Mouse (Mus musculus) erythroid progenitor cell, adult 5-6 weeks (primary cell): Measurements from ENCODE around the gene Fam71a. TPM values are rescaled to one million over a fixed set of nuclear protein-coding genes. Genes with fewer than 3 reads are reported as not detected.
"Not testable (repeated sequence)": the region's sequence is repeated elsewhere in the genome, so short reads cannot be mapped to it uniquely, and the experiment has no call there.

Experiments used
- ATAC-seq: replicated peaks from 2 replicates; pipeline ENCODE4 v1.8.0; 2016; ENCODE audit warnings: moderate number of reproducible peaks, mild to moderate bottlenecking, moderate TSS enrichment, inconsistent platforms; ENCODE audit not compliant: poor library complexity, low FRiP score, severe bottlenecking
- total RNA-seq, 2 experiments: library from RNA; stranded (forward) in 1 of 2; stranded (reverse) in 1 of 2; fragments of 150-400 nt in 1 of 2; fragments of 186-747, 209-891 nt in 1 of 2; gene quantifications; 2 replicates each; pipeline versions ENCODE4 v1.2.3 to v1.2.4; 2015 to 2017; ENCODE audit warnings: low replicate concordance in 2 of 2

The Fam71a gene
- total RNA-seq, 2 experiments from 2014 or later: not detected

DNA sequence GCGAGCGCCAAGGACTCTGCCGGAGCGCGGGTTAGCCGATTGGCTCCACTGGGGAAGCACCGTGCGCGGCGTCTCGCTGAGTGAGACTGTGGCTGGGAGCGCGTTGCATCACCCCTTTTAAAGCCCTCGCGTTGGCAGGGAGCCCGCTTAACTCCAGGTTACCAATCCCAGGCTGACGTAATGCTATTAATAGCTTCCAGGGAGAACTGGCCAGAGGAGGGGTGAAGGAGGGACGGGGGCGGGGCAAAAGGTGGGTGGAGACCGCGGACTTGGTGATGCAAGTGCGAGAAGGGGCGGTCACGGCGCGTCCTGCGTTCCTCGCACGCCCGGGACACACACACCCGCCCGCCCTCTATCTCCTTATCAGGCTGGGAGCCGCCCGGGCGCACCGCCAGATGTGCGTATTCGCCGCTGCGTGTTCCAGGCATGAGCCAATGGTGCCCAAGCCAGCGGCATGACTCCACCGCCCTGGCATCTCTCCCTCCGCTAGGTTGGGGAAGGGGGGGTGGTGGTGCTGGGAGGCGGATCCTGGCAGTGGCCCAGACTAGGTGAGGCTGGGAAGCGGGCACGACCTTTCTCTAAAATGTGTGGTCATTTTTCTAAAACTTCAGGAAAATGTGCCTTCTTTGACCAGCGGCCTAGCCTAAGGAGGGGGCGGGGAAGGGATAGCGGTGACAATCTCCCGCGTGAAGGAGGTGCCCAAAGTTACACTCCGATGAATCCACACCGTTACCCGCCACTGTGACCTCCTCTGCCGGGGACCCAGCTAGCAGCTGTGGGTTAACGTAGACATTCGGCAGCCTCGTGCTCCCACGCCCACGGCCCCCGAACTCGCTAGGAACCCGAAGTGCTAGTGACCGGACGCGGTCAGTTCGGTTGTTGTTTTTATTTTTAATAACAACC, 18.8 kb upstream of the Fam71a start:
- ATAC-seq: peak; percentile 89

DNA sequence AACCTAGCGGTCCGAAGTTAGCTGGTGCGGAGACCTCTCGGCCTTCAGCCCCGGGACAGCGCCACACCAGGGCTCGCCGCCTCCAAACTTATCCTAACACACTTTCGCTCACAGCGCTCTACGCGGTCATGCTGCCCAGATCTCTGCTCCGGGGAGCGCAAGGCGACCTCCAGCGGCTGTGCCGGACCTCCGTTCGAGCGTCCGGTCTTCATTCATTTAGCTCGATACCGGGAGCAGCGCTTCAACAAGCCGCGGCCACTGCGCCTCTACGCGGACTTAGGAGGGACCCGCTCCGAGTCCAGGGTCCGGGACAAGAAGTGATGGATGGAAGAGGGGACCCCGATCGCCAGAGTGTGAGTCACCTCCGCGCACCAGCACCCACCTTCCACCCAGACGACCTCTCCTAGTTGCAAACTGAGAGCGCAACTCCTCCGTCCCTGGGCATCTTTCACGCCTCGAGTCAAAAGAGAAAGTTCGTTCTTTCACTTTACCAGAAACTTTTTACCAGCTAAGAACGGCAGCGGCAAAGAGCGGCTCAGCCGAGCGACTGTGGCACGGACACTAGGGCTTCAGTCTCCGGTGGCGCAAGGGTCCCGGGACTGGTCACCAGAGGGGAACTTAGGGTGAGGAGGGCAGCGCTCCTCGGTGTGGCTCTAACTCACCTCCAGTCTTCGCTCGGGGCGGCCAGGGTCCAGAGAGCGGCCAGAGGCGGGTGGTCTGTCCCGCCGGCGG, 18.0 kb upstream of the Fam71a start:
- ATAC-seq: no peak

DNA sequence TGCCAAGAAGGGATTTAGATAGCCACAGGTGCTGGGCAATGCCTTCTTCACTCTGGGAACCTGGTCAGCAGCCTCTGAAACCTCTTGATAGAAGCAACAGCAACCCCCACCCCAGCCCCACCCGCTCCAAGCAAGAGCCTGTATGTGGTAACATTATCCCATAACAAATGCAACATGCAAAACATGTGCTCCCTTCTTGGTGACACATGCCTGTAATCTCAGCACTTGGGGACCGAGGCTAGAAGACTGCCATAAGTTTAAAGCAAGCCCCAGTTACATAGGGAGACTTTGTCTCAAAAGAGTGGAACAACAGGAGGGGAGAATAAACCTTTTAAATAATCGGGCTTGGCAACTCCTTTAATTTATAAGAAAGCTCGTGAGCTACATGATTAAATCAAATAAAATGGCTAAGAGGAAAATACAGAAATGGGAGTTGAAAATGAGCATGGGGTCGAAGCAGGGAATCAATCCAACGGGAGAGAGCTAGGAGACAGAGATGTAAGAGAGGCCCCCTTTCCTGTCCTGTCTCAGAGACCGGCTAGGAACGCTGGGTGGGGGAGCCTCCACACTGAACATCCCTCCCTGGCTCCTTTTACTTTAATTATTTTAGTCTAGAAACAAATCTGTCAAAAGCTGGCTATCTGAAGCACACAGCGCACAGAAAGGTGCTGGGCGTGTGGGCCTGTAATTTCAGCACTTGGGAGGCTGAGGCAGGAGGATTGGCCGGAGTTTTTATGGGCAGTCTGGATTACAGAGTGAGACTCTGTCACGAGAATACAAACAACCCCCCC, 17.0 kb upstream of the Fam71a start:
- ATAC-seq: no peak

DNA sequence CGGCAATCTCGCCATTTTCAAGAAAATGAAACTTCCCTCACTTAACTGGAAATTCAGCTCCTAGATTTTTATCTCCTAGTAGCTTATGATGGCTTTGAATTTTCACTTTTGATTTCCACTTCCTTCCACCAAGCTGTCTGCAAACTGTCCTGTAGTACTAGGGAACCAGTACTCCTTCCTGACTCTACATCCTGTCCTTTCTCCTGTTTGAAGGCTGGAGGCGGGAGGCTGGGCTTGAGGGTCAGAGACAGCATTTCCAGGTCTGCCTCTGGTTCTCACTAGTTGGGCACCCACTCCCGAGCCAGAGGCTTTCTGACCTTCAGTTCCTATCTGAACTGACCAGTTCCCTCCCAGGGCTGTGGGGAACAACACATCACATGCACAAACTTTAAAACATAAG, 15.8 kb upstream of the Fam71a start:
- no peak for ATAC-seq

DNA sequence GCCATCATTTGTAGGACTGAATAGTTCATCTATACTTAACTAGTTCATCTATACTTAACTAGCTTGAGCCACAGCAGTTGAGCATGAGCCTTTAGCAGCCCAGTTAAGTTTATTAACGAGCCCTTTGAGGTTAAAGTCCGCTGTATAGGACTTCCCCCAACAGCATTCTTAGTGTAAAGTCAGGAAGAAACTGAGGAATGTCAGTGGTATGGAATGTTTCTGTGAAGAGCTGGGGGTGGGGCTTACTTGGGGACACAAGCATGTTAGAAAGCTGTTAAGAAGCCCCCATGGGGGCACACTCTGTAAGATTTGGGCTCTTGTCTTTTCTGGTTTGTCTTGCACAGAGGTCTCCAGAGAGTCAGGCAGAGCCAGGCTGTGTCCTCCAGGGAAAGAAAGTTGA, 15.2 kb upstream of the Fam71a start:
- no peak for ATAC-seq

DNA sequence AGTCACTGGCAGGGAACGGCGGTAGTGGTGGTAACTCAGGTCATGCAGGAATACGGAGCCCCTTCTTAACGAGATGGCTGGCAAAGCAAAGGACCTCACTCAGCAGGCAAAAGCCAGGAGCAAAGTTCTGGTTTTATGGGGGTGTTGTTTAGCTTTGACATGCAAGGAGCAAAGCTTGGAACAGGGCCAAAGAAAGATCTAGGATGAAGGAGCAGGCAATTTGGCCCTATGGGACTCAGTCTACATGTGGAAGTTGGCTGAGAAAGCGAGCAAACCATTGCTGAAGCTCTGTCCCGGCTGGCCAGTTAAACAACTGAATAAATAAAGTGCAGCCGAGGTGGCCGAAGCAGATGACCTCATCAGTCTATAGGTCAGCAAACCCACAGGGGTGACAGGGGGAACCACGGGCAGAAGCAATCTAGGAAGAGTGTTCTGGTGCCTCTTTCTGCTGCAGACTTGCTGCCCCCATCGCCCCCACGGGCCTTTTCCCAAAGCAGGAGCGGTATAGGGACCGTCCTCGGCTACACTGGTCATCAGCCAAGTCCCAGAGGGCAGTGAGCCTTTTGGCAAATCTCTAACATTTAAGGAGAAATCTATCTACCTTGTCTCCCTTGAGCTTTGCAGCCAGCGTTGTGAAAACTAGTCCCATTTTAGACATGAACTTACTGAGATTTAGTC, 14.0 kb upstream of the Fam71a start:
- ATAC-seq: no peak

DNA sequence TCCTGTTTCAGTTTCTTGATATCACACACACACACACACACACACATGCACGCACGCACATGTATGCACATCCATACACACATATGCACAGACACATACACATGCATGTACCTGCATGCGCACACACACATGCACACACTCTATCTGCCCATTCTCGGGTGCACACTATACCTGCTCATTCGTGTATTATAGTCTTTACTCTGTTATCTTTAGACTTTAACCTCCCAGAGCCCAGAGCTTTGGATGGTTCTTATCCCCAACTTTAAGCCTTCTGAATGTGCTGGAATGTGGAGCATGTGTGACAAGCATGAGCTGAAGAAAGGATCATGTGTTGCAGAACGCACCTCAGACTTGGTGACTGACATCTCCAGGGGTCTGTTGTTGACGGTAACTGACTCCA, 12.3 kb upstream of the Fam71a start:
- no peak for ATAC-seq

DNA sequence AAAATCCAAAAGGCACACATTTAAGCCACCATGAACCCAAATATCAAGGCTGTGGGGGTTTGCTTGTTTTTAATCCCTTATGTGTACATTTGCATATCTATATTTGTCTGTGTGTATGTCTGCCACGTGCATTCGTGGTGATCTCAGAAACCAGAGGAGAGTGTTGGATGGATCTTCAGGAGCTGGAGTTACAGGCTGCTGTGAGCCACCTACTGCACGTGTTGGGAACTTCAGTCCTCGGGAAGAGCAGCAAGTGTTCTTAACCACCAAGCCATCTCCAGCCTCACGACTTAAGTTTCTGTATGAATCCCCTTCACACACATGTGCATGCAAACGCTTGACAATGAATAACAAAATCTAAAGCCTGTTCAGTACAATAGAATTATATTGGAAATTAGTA, 7.9 kb upstream of the Fam71a start:
- no peak for ATAC-seq

DNA sequence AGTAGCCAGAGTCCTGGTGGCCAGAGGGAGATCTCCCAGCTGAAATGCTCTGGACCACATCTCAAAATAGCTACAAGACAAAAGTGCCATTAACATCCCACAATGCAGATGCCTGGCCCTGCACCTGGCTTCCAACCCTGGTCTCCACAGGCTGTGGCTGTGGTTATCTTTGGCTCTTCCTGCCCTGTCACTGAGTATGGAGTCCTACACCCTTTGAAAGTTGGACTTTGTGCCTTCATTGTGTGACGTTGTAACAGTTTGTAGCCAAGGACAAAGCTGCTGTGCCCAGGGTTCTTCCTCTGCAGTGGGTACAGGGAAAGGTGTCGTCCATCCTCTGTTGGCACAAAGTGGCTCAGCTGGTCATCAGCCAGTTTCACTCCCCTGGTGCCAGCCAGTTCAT, 5.8 kb upstream of the Fam71a start:
- no peak for ATAC-seq

DNA sequence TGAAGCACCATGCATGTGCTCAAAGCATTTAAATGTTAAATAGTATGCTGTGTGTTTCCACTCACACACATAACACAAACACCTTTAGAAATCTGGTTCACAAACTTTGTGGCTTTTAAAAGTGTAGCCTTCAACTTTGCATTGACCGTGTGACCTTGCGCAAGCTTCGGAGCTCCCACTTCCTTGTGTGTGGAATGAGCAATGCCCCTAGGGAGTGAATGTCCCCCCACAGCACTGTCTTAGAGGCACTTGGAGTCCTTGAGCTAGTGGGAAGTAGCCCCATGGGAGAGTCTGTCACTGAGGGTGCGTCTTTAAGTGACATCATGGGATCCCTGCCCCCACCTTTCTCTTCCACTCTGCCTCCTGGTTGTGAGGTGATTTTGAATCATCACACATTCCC, 1.6 kb upstream of the Fam71a start:
- no peak for ATAC-seq

DNA sequence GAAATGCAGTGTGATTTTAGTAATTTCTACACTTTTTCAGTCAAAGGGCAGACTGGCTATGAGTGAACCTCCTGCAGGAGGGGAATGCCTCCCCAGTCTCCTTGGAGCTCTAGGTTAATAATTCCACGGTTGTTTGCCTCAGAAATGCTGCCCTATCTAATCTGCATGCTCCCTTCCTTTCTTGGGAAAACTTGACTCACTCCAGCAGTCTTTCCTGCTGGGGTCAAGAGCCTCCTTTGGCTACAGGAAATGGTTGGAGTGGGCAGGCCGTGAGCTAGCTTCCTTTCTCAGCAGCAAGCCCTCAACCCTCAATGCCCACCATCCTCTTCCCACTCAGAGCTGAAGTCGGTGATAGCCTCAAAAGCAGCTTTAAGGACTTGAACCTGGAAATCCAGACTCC, 10.3 kb downstream of the Fam71a start:
- no peak for ATAC-seq

DNA sequence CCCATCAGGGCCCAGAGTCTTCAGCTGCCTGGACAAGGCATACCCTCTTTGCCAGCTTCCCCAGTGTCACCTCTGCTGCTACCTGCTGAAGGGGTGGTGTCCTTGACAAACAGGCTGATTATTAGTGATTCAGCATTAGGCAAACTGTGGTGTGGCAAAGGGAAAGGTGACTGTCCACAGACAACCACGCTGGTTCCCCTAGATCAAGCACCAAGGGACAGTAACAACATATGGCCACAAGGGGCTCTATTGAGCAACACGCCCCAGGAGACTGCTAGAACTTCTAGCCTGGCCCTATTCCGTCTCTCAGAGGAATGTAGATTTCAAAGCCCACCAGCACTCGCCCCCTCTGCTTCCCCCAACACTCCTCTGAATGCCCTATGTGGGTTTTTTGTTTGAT, 11.6 kb downstream of the Fam71a start:
- ATAC-seq: peak; percentile 72

DNA sequence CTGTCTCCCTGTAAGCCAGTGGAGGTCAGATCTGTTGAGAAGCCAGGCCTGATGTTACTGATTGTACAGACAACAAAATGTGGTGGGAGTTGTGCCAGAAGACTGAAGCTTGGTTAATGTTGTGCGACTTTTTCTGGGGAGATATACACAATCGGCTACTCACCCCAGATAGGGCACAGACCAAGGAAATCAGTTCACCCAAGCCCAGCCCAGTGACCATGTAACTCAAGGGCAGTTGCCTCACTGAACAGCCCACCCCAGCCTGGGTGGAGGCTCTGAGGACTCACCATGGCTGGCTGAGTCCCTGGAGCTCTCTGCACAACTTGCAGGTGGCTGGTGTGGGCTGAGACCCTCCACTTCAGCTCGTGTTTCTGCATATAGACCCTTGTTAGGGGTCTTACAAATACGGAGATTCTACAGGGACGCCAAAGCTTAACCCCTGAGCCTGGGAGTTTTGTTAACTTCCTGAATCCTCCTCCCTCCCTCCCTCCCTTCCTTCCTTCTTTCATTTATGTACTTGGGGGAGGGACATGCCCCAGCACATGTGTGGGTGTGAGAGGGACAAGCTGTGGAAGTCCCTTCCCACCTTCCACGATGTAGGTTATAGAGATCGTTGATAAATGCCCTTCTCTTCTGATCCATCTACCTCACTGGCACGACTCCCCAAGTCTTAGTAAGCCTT, 13.6 kb downstream of the Fam71a start:
- ATAC-seq: no peak

DNA sequence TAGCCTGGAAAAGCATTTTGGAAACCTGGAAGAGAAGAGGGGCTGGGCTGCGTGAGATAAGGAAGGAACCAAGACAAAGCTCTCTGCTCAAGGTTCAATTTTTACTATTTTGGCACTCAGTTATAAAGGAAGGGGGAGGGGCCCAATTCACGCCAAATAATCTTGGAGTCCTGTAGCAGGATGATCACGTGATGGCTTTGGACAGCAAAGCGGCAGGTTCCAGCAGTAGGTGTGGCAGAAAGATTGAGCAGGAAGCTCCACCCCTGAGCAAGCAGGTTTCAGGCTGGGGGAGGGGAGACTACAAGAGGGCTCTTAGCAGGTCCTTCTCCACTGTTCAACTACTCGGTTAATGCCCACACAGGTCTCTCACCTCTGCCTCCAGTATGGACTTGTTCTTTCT, 15.1 kb downstream of the Fam71a start:
- not testable (repeated sequence) for ATAC-seq

DNA sequence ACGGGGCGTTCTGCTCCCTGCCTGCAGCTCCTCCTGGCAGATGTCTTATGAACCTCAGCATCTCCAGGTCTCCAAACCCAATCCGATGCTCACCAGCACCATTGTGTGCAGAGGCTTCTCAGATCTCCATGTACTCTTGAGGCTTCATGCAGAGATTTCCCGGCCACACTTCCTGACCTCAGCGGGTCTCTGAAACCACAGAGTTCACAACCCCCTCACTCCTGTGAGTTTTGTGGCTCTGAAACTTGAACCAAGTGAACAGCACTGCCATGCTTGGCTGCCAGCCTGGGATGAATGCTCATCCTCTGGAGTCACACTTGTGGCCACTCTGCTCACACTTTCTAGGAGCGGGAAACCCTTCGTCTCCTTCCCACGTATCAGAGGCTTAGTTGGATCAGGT, 23.6 kb downstream of the Fam71a start:
- ATAC-seq: no peak

DNA sequence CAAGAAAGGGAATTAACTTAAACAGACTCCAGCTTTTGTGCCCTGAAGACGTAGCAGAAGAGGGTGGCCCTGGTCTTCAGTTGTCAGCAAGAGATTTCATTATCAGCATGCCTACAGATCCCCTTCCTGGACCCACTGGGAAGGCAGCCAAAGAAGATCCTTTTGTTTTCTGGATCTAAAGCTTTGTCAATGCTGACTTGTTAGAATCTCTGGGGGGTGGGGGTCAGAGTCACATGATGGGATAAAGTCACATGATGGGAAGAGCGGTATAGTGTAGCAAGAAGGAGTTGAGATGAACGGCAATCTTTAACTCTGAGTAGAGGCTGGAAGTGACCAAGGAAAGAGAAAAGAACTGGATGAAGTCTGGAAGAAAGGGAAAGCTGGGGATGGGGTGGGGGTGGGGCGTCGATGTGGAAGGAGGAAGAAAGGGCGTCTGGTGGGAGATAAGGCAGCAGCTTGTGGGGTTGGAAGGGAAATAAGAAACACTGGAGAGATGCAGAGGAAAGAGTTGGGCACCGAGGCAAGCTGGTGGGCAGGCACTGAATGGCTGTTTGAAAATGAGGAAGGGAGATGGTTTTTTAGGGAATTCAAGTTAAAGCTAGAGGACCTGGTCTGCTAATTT, 25.6 kb downstream of the Fam71a start:
- no peak for ATAC-seq

DNA sequence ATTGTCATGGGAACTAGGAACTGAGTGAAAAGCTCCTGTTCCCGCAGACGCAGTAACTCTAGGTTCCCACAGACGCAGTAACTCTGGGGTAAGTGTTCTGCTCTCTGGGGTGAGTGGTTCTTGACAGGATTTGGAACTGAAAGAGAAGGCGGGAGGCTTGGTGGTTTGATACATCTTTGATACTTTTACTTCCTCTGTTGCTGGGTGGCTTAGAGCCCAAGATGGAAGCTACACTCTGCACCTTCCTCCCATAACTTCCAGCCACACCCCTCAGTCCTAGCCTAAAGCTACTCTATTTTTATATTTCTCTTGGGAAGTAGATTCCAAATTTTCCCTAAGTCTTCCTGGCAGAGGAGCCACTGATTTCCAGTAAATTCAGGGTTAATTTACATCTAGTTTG, 26.2 kb downstream of the Fam71a start:
- ATAC-seq: no peak

DNA sequence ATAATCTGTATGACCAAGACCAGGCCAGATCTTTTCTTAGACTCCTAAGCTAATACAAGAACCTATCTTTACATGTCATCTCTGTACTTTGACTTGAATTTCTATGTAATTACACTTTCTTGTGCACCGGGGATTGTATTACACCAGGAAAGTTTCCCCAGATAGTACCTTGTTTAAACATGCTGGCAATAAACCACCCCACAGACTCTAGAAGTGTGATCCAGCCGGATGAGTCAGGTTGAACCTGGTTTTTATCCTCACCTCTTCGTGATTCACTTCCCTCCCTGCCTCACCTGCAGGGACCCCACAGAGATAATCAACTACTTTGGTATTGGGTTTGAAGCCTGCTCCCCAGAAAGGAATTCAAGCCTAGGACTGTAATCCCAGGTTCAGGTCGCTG, 29.2 kb downstream of the Fam71a start:
- ATAC-seq: no peak

DNA sequence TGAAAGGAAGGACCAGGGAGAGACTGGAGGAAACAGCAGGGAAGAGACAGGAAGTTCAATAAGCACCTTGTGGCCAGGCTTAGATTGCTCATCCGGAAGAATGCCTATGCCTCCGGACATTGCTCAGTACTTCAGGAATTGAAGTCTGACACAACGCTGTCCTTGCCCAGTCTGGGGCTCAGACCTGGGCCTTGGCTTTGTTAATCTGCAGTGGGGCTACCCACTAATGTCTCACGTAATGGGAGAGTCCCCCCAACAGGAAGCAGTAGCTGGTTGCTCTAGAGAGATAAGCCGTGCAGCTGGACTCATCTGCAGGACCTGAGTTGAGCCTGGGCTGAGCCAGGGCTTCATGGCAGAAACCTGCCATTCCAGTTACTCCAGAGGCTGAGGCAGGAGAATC, 31.7 kb downstream of the Fam71a start:
- ATAC-seq: no peak
